Mouse (Mus musculus): ENCODE measurements at regions not wholly inside any gene's neighbourhood (a gene's known extent, or its start where the extent isn't known, plus 50 kb on each side); places are given as distances from the start of the nearest gene placed in this dataset.

- DNase-seq: no peak
Observed at GRCm38 (mm10) chr3:4226986-4227385, 1523.6 kb upstream of the Gm8797 start.

GRCm38 (mm10) chr3:4271361-4271760 lies 1479.2 kb upstream of the Gm8797 start:
- DNase-seq: no peak

DNA sequence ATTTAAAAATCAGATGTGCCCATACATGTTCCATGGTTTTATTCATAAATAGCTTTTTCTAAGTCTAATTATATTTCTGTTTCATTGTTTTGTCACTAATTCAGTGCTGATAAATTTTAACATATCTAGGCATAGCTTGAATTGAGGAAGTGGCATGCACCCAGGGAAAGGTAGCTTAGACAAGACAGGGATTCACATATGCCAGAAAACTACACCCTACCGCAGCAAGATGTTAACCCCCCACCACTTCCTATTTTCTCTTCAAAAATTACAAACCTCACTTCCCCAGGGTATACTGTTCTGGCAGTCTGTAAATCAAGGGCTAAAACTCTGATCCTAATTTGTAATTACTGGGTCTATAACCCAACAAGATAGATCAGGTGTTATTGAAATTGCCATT lies 1476.0 kb upstream of the Gm8797 start:
- DNase-seq: no peak

DNA sequence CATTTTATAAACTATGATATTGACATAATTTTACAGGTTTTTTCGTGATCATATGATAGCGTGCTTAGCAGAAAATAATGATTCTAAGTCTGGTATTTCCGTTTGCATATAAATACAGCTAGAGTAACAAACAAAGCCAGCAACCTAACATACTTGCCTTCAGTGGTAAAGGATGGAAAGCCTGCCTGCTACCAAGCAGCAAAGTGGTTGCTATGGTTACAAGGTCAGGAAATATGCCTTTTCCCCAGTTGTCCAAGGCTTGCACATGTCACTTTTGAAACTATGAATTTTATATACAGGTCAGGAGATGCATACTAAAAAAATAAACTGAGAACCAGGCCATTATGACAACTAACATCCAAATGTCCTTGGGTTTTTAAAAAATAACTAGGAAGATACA lies 1472.6 kb upstream of the Gm8797 start:
- DNase-seq: no peak

DNA sequence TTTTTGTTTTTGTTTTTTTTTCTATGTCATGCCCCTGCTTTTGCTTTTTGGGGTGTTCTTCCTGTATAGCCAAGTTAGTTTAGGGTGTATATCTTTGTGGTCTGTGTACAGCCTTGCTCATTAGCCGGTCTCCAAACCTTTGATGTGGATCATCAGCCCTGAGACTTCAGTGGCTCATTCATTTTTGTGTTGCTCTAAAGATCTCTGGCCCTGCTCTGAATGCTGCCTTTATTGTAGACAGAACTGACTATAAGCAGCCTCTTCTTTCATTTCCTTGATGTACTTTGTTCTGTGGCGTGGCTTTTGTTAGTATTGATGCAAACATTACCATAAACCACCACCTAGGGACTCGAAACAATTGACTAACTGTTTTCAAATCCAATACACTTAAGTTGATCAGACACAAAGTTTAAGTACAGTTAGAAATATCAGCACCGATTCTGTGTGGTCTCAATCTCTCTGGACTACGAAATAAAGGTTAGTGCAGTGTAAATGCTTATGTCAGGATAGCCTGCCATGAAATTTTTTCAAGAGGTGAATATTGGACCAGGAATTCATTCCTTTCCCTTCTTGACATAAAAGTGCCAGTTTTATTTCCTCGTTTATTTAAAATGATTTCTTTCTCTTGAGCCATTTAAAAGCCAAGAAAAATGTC lies 1470.1 kb upstream of the Gm8797 start:
- no peak for DNase-seq

GRCm38 (mm10) chr3:4281092-4281491 lies 1469.5 kb upstream of the Gm8797 start:
- no peak for DNase-seq

DNA sequence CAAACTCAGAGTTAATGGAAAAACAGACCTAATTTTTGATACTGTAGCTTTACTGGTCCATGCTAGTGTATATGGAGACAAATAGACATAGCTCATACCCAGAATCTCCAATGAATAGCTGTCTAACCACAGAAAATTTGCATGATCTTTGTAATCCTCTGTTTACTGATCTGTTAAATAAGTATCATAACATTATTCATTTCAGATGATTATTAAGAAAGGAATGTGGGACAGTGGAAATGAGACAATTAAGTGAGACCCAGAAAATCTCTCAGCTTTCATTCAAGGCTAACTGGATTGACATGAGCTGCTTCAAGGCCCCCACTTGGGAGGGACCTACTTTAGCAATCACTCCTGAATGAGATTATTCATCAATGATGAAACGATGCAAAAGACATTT lies 1463.5 kb upstream of the Gm8797 start:
- no peak for DNase-seq

DNA sequence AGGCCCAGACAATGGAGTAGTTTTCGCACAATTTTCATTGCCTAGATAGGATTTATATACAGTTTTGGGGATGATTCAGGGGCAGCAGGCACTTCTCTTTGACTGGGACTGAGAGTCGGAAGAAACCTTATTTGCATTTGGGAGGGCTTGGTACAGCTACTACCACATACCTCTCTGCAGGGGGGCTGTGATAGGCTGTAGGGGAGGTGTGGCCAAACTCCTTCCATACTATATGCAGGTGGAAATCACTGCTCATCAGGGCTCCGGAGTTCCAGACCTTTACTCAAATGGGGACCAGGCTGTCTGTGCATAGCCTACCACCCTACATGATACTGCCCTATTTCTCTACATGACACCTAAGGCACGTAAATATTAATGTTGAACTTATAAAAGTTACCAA lies 1414.2 kb upstream of the Gm8797 start:
- peak; percentile 51 for DNase-seq

GRCm38 (mm10) chr3:4339153-4339552 lies 1411.5 kb upstream of the Gm8797 start:
- peak; percentile 59 for DNase-seq

All from heart, adult 11 months (tissue).